Mouse (Mus musculus) T-cell, adult 2 months (primary cell): Measurements from ENCODE around the gene Tmem179.

Experiments used
- DNase-seq: peaks from one replicate; pipeline ENCODE4 v3.0.0; 2022; ENCODE audit warnings: low spot score

Gene Tmem179

DNA sequence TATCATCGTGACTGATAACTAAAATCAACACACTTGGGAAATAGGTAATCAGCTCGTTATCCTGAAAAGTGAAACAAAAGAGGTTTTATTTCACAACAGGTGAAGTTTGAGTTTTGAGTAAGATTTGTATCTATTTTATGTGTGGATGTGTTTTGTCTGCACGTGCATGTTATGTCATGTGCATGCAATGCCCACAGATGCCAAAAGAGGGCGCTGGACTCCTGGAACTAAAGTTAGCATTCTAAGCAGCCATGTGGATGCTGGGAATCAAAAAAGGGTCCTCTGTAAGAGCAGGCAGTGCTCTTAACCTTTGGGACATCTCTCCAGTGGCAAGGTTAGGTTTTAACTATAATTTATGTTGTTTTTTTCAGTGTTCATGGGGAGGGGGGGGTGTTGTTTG lies 53.3 kb downstream of the Tmem179 start:
- no peak for DNase-seq

DNA sequence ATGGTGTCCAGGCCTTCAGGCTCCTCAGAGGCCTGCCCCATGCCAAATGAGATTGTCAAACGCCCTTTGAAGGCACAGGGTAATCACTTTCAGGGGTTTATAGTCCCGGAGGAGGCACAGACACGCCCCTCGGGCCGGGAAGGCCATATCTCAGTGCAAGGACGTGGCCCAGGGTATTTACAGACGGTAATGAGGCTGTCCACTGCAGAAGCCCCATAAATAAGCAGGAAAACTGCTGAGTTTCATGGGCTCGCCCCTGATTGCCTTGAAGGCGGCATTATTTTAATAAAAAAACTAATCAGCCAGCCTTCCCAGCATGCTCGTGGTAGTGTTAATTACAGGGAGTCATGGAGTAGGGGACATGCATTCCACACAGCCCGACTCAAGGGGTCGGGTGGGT lies 54.1 kb downstream of the Tmem179 start:
- DNase-seq: no peak

DNA sequence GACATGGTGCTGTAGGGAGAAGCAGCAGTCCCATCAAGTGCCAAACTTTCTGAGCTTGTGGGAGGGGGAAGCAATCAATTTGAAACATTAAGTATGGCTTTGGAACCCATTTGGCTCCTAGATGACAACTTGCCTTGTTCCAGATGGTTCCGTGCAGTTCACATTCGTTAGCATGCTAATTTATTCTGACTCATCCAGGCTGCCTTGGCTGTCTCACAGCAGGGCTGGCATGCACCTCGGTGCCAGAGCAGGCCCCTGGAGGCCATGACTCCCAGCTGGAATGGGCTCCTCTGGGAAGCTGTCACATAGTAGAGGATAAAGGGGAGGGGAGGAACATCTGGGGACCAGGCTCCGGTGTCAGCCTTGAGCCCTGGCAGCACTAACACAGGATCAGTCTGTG lies 58.7 kb downstream of the Tmem179 start:
- DNase-seq: no peak

DNA sequence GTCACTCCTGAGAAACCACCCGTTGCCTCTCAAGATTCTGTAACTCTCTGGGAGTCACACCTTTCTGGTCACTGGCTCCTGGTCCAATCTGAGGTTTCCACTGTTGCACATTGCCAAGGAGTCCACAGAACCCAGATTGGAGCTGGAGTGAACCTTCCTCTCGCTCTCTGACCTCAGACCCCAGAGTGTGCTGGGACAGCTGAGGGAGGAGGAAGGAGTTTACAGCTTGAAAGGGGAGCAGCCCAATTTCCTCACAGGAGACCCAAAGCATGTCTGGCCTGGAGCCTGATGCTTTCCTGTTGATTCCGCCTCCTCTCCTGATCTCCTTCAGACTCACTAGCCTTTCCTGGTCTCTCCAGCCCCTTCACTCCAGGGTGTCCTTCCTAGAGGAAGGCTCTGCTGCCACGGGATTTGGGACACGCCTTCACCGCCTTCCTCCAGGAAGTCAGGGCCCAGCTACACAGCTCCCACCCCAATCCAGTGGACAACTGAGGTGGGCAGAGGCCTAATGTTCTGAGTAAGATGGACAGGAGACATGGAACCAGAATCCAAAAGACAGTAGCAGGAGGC lies 60.3 kb downstream of the Tmem179 start:
- no peak for DNase-seq

DNA sequence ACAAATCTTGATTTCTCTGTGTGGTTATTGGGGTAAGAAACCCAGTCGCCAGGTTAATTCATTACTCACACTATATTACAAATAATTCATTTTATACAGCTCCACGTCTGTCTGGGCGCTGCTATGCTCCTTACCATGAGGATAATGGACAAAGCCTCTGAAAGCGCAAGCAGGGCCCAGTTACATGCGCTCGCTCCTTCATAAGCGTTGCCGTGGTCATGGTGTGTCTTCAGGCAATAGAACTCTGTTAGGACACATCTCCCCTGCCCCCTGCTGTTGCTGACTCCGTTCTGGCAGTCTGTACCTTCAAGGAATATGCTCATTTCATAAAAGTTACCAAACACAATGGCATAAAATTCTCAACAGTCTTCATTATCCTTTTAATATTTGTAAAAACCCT lies 64.7 kb downstream of the Tmem179 start:
- DNase-seq: no peak

- no peak for DNase-seq
Observed at GRCm38 (mm10) chr12:112451381-112451780, 65.2 kb downstream of the Tmem179 start.

DNA sequence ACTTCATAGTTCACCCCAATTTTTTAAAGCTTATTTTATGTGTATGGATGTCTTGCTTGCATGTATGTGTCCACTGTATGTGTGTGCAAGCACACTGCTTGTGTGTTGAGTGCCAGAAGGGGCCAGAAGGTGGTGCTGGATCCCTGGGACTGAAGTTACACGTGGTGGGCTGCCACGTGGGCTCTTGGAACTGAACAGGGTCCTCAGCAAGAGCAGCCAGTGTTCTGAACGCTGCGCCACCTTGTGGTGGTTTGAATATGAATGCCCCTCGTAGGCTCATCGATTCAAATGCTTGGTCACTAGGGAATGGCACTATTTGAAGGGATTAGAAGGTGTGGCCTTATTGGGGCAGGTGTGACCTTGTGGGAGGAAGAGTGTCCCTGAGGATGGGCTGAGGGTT lies 65.7 kb downstream of the Tmem179 start:
- DNase-seq: peak; percentile 29
